Mouse (Mus musculus) brown adipose tissue, adult 24 weeks (tissue): ENCODE measurements around the gene Disp2. TPM values are rescaled to one million over a fixed set of nuclear protein-coding genes. Genes with fewer than 3 reads are reported as not detected.
A peak's percentile ranks its signal among the peaks of the same experiment; 100 is the strongest.

ENCODE experiments used
- H3K27ac ChIP-seq: fragments of 200-500 bp; replicated peaks from 2 replicates; pipeline ENCODE4 v1.5.1; 2012; ENCODE audit warnings: low read depth, mild to moderate bottlenecking, low read length
- H3K4me1 ChIP-seq: fragments of 200-500 bp; 2 replicates; pipeline ENCODE4 v1.6.1; 2012; ENCODE audit warnings: low read length, mixed read lengths; ENCODE audit not compliant: control insufficient read depth, insufficient read depth, insufficient read length
- H3K4me3 ChIP-seq: fragments of 200-500 bp; 2 replicates; pipeline ENCODE4 v1.5.1; 2012; ENCODE audit warnings: low read depth, mild to moderate bottlenecking, low read length, moderate library complexity; ENCODE audit not compliant: insufficient read depth
- polyA plus RNA-seq: library from polyadenylated mRNA; stranded (reverse); fragments of >200 nt; gene quantifications from 2 replicates; pipeline ENCODE4 v1.2.4, GENCODE M21; 2012; ENCODE audit not compliant: missing spikeins, insufficient read depth, insufficient read length

Gene Disp2
- 0.32 and 0.38 TPM in 2 replicates for polyA plus RNA-seq

- Histone ChIP-seq H3K27ac (no peak within 1 kb of the TSS), H3K4me3 (peak within 1 kb of the TSS; percentile 44), H3K4me1 (peaks cover 15% of the 10 kb centered on the region)
These were observed at the start of gene Disp2 for GRCm38 (mm10) chr2:118779504-118780480. Gene Disp2, plus strand, starts transcription at chr2:118779719.

GRCm38 (mm10) chr2:118729816-118730621 is 49.5 kb upstream of the Disp2 start:
- Histone ChIP-seq H3K27ac (no peak overlapping the region), H3K4me3 (no peak overlapping the region), H3K4me1 (no peaks in the 10 kb centered on the region)

DNA sequence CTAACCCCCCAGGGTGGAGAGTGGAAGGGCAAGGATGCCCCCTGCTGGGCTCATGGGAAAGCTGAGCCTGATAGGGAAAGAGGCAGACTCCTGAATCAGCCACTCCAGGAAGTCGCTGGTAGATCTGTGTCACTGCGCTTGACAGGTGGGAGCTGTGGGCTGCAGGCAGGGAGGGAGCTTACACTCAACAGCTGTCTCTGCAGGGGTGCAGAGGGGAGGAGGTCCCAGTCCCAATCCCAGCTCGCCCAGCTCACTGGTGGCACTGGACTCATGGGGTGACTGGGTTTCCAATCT is 49.0 kb upstream of the Disp2 start:
- H3K27ac ChIP-seq, result no peak overlapping the region
- no peak overlapping the region for H3K4me3 ChIP-seq
- no peaks in the 10 kb centered on the region for H3K4me1 ChIP-seq

DNA sequence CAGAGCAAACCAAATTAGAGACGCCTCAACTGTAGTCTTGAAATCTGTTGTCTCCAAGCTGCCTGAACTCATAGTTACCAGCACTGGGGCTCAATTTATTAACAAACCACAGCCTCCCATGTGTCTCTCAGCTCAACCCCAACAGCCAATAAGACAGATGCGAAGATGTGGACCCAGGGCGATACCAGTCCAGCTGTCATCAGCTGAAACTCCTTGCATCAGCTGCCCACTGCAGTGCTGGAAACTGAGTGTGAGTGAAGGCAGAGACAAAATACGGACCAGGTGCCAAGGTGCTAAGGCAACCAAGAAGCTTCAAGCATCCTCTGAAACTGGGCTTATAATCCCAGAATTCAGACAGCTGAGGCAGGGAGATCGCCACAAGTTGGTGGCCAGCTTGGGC is 47.5 kb upstream of the Disp2 start:
- H3K4me3 ChIP-seq, result no peak overlapping the region
- no peaks in the 10 kb centered on the region for H3K4me1 ChIP-seq
- H3K27ac ChIP-seq, result no peak overlapping the region

DNA sequence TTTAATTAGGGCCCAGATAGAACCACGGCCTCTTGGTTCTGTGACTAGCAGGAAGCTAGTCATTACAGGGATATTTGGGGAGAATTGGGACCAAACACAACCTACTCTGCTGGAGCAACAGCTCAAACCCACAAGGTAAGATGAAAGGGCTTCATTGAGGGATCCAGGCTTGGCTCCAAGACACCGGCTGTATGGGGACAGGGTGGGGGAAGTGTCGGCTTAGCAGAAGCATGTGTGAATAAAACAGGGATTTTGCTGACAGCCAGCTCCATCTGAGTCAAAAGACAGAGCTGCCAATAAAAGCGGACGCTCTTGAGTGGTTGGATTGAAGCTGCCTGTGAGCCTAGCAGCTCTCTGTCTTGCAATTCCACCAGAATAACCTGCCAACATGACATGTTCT is 46.2 kb upstream of the Disp2 start:
- no peaks in the 10 kb centered on the region for H3K4me1 ChIP-seq
- no peak overlapping the region for H3K27ac ChIP-seq
- no peak overlapping the region for H3K4me3 ChIP-seq

DNA sequence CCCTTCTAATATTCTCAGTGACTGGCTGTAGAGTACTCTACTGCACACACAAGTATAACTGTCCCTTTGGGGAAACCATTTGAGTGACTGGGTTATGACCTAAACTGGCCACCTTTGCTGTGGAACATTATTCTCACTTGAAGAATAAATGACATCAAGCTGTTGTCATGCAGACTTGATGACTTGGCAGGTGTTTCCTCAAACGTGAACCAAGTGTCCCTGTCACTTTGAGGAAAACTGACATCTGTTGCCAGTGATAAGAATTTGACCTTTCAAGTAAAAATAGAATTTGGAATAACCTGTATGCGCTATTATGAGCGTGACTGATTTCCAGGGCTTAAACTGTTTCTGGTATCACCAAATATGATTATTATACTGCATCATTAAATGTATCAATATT is 39.2 kb upstream of the Disp2 start:
- Histone ChIP-seq H3K4me3 (no peak overlapping the region), H3K4me1 (peaks cover 5% of the 10 kb centered on the region; the same call in 1 of the 2 replicates), H3K27ac (no peak overlapping the region)

- H3K4me3 ChIP-seq, result no peak overlapping the region
- no peak overlapping the region for H3K27ac ChIP-seq
- H3K4me1 ChIP-seq, result peaks cover 5% of the 10 kb centered on the region; the same call in 1 of the 2 replicates
These were observed 38.3 kb upstream of the Disp2 start for GRCm38 (mm10) chr2:118741183-118741582.

DNA sequence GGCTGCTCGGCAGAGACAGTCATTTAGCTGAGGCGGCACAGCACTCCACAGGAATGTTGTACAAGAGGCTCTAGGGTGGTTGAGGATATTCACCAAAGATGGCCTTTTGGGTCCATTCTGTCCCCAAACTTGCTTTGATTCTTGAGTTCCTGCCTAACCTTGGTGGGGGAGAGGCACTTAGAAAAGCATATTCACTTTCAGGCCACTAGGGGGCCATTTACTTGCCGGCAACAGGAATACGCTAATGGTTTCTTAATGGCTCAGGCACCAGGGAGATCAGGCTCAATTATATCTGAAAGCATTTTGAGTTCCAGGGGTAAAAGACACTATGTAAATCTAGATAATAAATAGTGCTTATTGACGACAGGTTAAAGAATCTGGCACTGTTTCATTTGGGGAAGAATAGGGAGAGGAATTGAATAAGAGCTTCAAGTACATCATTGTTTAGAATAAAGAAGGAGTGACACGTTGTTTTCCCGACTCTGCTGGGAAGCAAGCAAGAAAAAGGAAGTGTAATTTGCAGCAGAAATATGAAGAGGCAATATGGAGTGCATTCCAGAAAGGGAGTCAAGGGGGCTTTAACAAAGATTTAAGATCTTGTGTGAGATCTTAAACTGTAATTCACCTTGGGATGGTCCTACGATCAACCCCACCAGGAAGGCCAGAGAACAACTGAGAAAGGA is 36.1 kb upstream of the Disp2 start:
- Histone ChIP-seq H3K4me3 (no peak overlapping the region), H3K27ac (no peak overlapping the region), H3K4me1 (peaks cover 5% of the 10 kb centered on the region; the same call in 1 of the 2 replicates)

- peak overlapping the region; percentile 95; the same call in 1 of the 2 replicates for H3K4me3 ChIP-seq
- H3K27ac ChIP-seq, result peak overlapping the region; percentile 43
These were observed 34.9 kb upstream of the Disp2 start for GRCm38 (mm10) chr2:118744621-118745020.

DNA sequence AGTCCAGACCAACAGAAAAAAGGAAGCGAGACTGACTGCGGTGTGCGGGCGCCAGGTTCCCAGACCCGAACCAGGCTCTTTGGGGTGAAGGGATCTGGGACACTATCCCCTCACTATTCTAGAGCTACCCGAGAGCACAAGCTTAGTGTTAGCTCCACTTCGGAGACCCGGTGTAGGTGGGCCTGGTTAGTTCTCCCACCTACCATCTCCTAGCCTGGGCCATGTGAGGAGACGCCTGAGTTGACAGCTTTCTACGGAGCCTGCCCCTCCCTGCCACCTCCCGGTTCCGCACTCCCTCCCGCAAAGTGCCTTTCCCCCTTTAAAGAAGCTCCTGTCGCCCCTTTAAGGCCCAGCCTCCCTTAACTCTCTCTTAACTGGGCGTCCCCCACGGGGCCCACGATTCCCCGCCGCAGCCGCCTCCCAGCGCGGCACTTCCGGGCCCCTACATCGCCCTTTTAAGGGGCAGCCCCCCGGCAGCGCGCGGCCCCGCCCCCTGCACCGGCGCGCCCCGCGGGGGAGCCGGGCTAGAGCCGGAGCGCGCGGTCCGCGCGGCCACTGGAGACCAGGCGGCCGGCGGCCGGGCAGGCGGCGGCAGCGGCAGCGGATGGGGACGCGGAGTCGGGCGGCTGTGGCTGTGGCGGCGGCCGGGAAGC is 34.2 kb upstream of the Disp2 start, which contains the start of gene Inafm2:
TSS of gene Inafm2 (plus strand) at position 527 of the 653 bp plus-strand sequence.
- Histone ChIP-seq H3K27ac (peak within 1 kb of the TSS; percentile 65), H3K4me1 (peaks cover 5% of the 10 kb centered on the region; the same call in 1 of the 2 replicates), H3K4me3 (peak within 1 kb of the TSS; percentile 95)

More at GRCm38 (mm10) chr2:118744621-118745020, 34.9 kb upstream of the Disp2 start:
- peaks cover 5% of the 10 kb centered on the region; the same call in 1 of the 2 replicates for H3K4me1 ChIP-seq

GRCm38 (mm10) chr2:118745915-118746901 is 33.3 kb upstream of the Disp2 start:
- Histone ChIP-seq H3K4me1 (peaks cover 5% of the 10 kb centered on the region; the same call in 1 of the 2 replicates), H3K27ac (peak overlapping the region; percentile 65), H3K4me3 (peak overlapping the region; percentile 95)

- H3K4me3 ChIP-seq, result peak overlapping the region; percentile 95
- H3K4me1 ChIP-seq, result peaks cover 5% of the 10 kb centered on the region; the same call in 1 of the 2 replicates
- H3K27ac ChIP-seq, result no peak overlapping the region
These were observed 32.1 kb upstream of the Disp2 start for GRCm38 (mm10) chr2:118747301-118747960.

- Histone ChIP-seq H3K4me3 (no peak overlapping the region), H3K4me1 (peaks cover 3% of the 10 kb centered on the region; the same call in 1 of the 2 replicates), H3K27ac (no peak overlapping the region)
These were observed 30.1 kb upstream of the Disp2 start for GRCm38 (mm10) chr2:118749341-118749884.
